Mouse (Mus musculus) natural killer cell, adult 2 months (primary cell): ENCODE data around the gene Wwox.

ENCODE experiments used
- DNase-seq, 2 experiments: peaks; one replicate each; pipeline ENCODE4 v3.0.0; 2022; ENCODE audit warnings: low spot score in 2 of 2

Gene Wwox

DNA sequence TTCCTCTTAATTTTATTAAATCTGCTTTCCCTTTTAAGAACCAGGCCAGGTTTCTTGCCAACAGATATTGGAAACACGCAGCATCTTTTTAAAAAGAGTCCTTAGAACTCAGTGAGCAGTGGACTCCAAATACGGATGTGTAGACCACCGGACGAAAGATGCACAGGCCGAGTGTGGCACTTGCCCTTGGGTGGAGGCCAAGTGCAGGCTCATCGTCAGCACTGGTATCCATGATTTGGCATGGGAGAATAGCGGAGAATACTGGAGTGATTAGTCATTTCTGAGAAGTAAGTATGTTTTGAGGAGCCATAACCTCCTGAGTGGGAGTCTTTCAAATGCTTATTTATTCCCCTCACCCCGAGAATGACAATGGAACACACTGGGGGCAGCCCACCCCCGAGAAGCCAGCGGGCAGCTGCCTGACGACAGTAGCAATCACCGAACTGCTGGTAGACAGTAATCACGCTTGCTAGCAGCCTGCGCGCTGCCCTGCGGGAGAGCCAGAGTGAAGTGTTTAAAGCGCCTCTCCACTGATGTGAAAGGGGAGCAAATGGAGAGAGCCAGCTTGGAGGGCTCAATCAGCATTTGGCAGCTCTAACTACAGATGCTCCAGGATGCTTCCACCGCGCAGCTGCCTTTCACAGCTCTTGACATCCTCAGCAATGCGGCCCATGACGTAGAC lies 29.2 kb downstream of the Wwox start:
- no peak for DNase-seq

DNA sequence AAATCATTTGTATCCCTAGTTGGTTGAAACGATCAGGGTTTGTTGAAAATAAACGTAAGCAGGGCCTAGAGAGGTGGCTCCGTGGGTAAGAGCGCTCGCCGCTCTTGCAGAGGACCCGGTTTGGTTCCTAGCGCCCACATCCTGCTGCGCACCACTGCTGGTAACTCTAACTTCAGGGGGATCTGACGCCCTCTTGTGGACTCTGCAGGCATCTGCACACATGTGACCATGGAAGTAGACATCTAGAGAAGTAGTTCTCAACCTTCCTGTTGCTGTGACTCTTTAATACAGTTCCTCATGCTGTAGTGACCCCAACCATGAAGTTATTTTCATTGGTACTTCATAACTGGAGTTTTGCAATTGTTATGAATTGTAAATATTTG lies 29.7 kb downstream of the Wwox start:
- DNase-seq, result no peak

DNA sequence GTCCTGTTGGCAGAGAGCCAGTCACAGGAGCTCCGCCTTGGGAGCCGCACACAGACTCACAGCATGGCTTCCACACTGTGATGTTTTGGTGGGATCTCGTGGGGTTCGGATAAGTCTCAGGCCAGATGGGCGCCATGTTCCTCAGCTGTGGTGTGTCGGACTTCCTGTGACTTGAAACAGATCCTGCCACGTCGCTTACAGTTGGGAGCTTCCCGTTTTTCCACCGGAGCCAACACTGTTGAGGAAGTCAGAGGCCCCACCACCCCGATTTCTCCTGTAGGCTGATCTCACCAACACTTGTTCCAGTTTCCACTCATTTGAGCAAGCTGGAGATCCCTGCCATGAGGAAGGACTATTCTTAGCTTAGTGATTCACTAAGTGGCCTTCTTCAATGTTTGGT lies 34.1 kb downstream of the Wwox start:
- no peak for DNase-seq

GRCm38 (mm10) chr8:114476919-114477318 lies 37.5 kb downstream of the Wwox start:
- no peak for DNase-seq

GRCm38 (mm10) chr8:114477790-114478189 lies 38.3 kb downstream of the Wwox start:
- no peak for DNase-seq

DNA sequence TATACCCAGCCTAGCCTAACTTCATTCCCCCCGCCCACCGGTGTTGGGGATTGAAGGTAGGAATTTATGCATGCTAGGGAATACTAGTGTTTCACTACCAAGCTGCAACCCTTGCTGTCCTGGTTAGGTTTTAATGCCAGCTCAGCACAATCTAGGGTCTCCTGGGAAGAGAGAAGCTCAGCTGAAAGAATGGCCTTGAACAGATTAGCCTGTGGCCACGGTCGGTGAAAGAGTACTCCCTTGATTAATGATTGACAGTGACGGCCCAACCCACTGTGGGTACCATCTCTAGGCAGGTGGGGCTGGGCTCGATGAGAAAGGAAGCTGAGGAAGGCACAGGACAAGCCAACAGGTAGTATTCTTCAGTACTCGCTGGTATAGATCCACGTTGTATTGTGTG lies 40.3 kb downstream of the Wwox start:
- DNase-seq, result no peak

DNA sequence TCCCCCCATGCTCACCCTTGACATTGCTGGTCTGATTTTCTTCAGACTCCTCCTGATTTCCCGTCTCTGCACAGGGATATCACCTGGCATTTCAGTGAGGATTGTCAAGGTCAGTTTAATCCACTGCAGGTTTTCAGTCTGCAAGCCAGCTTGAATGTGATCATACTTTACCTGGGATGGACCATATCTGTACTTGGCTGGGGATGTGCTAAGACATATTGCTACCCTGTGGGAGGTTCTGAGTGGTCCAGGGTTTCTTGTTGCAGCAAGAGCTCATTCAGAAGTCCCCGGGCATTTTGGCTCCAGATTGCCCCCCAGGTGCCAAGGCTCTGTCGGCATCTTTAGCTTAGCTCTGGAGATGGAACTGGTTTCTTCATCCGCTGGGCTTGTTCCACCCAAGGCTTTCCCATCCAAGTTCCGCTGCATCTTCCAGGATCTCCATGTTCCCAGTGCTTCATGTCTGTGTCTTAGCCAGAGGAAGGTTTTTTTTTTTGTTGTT lies 52.3 kb downstream of the Wwox start:
- no peak for DNase-seq

GRCm38 (mm10) chr8:114499448-114500144 lies 60.1 kb downstream of the Wwox start:
- DNase-seq, result no peak

DNA sequence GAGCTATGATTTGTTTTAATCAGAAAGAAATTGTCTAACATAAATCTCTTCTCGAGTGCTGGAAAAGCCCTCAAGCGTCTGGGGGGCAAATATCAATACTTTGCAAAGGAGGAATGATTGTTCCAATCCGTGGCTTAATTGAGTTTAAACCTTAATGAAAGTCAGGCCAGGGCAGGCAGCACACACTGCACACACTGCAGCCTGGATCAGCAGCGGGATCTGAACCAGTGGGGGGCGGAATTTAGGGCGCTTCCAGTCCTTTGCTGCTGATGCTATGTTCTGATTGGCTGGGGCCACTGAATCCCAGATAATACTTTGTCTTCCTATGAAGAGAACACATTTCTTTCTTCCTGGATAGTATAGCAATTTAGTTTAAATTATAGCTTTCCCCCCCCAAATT lies 62.5 kb downstream of the Wwox start:
- DNase-seq, result no peak

DNA sequence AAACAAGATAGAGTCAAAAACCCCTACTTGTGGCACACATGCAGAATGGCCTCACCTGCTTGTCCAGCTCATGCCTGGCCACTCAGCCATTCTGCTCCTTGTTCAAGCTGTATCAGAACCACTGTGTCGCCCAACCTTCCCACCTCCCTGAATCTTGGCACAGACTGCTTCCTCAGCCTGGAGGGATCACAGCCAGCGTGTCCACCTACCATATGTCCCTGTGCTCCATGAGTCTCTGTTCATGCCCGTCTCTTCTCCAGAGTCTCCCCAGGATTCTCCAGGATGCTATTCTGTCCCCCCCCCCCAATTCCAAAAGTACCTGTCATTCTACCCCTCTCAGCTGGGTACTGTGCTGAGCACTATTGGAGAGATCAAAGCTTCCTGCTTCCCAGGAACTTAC lies 63.7 kb downstream of the Wwox start:
- DNase-seq, result no peak

- DNase-seq, result no peak
Observed at GRCm38 (mm10) chr8:114504889-114505288, 65.4 kb downstream of the Wwox start.

DNA sequence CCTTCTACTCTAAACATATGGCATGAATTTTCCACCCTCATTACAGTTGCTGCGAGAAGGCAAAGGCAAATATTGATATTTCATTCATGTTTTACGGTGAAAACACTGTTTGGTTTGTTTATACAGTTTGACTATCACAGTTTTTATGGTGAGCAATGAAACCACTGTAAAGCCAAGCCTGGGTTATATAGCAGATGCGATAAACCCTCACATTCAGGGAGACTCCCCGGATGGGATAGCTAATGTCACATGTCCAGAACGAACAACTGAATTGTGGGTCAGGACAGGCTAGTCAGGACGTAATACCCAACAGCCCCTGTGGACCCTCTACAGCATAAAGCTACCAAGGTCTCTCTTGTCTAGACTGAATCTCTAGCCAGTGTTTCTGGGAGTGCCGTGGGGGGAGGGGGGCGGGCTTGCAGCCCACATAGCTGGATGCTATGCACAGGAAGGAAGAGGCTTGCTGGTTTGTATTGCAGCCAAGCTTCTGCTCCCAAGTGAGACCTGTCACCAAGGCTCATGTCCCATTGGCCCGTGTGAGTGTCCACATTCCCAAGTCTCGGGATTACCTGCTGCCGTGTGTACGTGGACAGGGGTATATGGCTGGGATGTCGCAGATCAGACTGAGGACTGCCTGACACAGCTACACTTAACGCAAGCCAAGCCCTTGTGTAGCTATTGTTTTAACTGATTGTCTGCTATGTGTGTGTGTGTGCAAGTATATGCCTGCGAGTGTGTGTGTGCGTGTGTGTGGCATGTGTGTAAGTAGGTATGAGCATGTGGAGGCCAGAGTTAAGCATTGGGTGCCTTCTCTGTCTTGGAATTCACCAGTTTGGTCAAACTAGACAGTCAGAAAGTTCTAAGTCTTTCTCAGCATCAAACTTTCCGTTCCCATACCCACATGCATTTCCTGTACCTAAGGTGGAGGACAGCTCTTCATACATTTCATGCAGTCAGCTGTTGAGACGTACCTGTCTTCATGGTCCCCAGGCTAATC lies 66.2 kb downstream of the Wwox start:
- DNase-seq, result no peak

DNA sequence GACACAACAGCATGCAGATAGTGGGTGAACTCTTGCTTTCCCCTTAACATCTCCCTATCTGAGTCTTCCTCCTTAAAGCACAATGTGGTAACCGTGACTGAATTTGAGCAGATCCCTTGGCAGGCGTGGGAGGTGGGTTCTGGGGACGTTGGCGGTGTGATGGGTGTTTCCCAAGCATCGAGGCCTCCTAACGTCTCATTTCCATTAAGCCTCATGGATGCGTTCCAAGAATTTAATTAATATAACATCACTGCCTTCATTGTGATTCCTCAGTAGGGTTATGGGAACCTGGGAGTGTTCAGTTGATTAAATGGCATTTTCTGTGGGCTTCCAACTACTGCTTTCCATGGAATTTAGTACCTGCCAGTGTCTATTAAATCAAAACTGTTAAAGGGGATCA lies 67.9 kb downstream of the Wwox start:
- no peak for DNase-seq

DNA sequence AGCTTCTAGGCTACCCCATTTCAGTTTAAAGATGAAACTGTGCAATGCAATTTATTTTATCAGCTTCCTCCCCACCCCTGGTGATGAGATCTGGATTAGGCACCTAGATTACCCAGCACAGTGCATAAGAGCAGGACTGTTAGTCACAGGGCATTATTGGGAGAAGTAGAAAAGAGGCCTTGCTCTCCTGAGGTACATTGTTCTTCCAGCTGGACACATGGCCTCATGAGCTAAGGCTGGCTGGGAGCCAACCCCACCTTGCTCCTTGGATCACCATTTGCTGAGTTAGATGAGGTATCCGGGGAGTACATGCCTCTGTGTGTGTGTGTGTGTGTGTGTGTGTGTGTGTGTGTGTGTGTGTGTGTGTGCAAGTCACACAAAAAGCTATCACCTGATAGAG lies 70.8 kb downstream of the Wwox start:
- no peak for DNase-seq

- no peak for DNase-seq
Observed at GRCm38 (mm10) chr8:114512075-114512935, 72.8 kb downstream of the Wwox start.

- no peak for DNase-seq
Observed at GRCm38 (mm10) chr8:114514692-114515091, 75.2 kb downstream of the Wwox start.

DNA sequence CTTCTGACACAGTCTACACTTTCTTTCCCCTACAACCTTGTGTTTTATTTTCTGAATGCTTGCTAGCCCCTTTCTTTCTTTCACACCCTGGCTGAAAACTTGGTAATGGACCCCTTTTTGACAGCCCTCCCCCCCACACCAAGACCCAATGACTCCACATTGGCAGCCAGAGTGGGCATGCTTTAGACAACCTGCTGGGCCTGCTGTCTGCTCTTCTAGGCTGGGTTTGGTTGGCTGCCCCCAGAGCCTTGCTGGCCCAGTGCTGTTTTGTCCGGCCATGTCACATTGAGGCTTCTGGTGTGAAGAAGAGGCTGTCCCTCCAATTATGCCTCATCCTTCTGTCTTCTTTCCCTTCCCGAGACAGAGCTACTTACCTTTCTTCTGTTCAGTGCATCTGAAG lies 83.6 kb downstream of the Wwox start:
- DNase-seq, result no peak

DNA sequence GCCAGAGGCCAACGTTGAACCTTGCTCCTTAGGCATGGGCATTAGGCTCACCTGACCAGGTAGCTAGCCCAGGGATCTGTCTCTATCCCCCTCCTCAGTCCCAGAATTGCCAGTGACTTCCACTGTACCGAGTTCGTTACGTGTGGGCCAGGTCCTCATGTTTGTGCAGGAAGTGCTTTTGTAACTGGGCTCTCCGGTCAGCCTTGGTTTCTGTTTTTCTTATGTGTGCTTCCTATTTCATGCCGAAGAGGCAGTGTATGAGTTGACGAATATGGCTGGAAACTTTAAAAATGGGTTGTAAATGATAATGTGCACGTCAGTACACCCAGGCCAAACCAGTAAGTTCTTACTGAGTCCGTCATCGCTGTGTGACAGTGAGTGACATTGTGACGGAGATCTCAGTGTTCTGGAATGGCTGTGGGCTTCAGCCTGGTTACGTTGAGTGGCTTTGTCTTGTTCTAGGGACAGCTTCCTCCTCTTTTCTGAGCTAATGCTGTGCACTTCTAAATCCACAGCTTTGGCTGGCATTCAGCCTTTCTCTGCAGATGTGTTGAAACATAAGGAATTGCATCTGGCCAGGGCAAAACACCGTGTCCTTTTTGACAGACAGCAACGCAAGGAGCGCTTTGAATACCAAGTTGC lies 87.3 kb downstream of the Wwox start:
- no peak for DNase-seq

DNA sequence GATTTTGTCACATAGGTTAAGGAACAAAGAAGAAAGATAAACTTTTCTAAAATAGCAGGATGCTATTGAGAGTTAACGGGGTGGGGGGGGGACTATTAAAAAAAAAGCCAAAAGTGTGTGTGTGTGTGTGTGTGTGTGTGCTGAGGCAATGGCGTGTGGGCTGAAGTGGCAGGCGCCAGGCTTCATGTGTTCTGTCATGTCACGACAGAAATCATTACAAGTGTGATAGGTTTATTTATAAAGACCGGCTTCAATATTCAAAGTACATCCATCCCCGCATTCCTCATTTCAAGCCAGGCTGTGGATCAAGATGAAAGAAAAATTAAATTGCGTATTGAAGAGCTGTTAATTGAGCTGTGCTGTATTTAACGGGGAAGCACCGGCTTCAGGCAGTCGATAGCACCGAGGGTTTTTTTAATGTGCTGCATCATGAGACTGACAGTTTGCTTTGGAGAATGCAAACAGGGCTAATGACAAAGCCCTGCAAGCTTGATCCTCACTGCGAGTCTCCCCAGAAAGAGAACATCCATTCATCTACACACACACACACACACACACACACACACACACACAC lies 88.3 kb downstream of the Wwox start:
- DNase-seq, result no peak

DNA sequence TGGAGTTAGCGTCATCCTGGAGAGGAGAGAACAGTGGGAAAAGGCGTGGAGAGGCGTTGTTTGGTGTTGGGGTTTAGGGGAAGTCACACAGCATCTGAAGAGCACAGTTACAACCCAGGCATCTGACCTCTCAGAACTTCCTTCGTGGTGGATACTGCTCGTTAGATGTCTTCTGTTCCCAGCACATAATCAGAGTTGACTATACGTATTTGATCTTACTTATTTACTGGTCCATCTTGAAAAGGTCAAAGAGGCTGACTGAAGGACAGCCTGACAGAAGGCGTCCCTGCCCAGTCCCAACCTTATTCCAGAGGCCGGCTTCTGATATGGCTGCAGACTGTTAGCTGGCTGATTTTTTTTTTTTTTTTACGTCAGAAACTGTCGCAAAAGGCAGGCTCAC lies 90.1 kb downstream of the Wwox start:
- no peak for DNase-seq

- DNase-seq, result no peak
Observed at GRCm38 (mm10) chr8:114536201-114536600, 96.7 kb downstream of the Wwox start.
